Mouse (Mus musculus): ENCODE measurements around the gene Kcnh1. TPM values are rescaled to one million over a fixed set of nuclear protein-coding genes. Genes with fewer than 3 reads are reported as not detected.
A peak's percentile ranks its signal among the peaks of the same experiment; 100 is the strongest.

The Kcnh1 gene
- polyA plus RNA-seq, 1 experiment from 2014 or later: 3.3 TPM

- H3K27ac ChIP-seq: no peak overlapping the region
- 62% methylated on average over 2 of the region's 2 CpGs for WGBS
- no peak for ATAC-seq (replicated peaks)
Observed at GRCm38 (mm10) chr1:192531490-192532146, 341.0 kb downstream of the Kcnh1 start.

GRCm38 (mm10) chr1:192532212-192532611 lies 341.6 kb downstream of the Kcnh1 start:
- H3K4me2 ChIP-seq: no peak overlapping the region
- H3K4me1 ChIP-seq: no peaks in the 10 kb centered on the region
- no peaks in the 10 kb centered on the region for H3K36me3 ChIP-seq (replicated peaks)
- no peak overlapping the region for H3K4me3 ChIP-seq
- no peak for ATAC-seq (replicated peaks)
- no peaks in the 10 kb centered on the region for H3K9me3 ChIP-seq
- no peak overlapping the region for H3K9ac ChIP-seq
- H3K27me3 ChIP-seq (replicated peaks): no peaks in the 10 kb centered on the region
- 66% methylated on average over 2 of the region's 2 CpGs for WGBS
- H3K27ac ChIP-seq: no peak overlapping the region

More at GRCm38 (mm10) chr1:192531490-192532146, 341.0 kb downstream of the Kcnh1 start:
- Histone ChIP-seq H3K4me1 (no peaks in the 10 kb centered on the region), H3K36me3 (replicated peaks) (no peaks in the 10 kb centered on the region), H3K27me3 (replicated peaks) (no peaks in the 10 kb centered on the region), H3K9ac (no peak overlapping the region), H3K4me2 (no peak overlapping the region), H3K9me3 (no peaks in the 10 kb centered on the region), H3K4me3 (no peak overlapping the region)

- Histone ChIP-seq H3K27ac (no peak overlapping the region), H3K4me3 (no peak overlapping the region), H3K36me3 (replicated peaks) (no peaks in the 10 kb centered on the region), H3K4me1 (no peaks in the 10 kb centered on the region), H3K9me3 (no peaks in the 10 kb centered on the region), H3K9ac (no peak overlapping the region), H3K27me3 (replicated peaks) (no peaks in the 10 kb centered on the region), H3K4me2 (no peak overlapping the region)
- ATAC-seq (replicated peaks): no peak
Observed at GRCm38 (mm10) chr1:192533016-192533415, 342.4 kb downstream of the Kcnh1 start.

- Histone ChIP-seq H3K4me1 (no peaks in the 10 kb centered on the region), H3K4me2 (no peak overlapping the region), H3K4me3 (no peak overlapping the region), H3K9me3 (no peaks in the 10 kb centered on the region), H3K9ac (no peak overlapping the region), H3K27ac (no peak overlapping the region), H3K36me3 (replicated peaks) (no peaks in the 10 kb centered on the region), H3K27me3 (replicated peaks) (no peaks in the 10 kb centered on the region)
- 70% methylated on average over 1 of the region's 1 CpGs for WGBS
- ATAC-seq (replicated peaks): no peak
Observed at GRCm38 (mm10) chr1:192536440-192536839, 345.9 kb downstream of the Kcnh1 start.

- H3K4me1 ChIP-seq: peaks cover 1% of the 10 kb centered on the region; the same call in 1 of the 2 replicates
- no peaks in the 10 kb centered on the region for H3K27me3 ChIP-seq (replicated peaks)
- 81% methylated on average over 7 of the region's 7 CpGs for WGBS
- no peak overlapping the region for H3K9ac ChIP-seq
- H3K4me3 ChIP-seq: no peak overlapping the region
- H3K36me3 ChIP-seq (replicated peaks): no peaks in the 10 kb centered on the region
- no peaks in the 10 kb centered on the region for H3K9me3 ChIP-seq
- no peak for ATAC-seq (replicated peaks)
- H3K4me2 ChIP-seq: no peak overlapping the region
- H3K27ac ChIP-seq: no peak overlapping the region
Observed at GRCm38 (mm10) chr1:192537169-192537568, 346.6 kb downstream of the Kcnh1 start.

- Histone ChIP-seq H3K4me1 (peaks cover 15% of the 10 kb centered on the region), H3K27me3 (replicated peaks) (no peaks in the 10 kb centered on the region), H3K27ac (no peak overlapping the region), H3K4me2 (no peak overlapping the region), H3K4me3 (no peak overlapping the region), H3K9me3 (no peaks in the 10 kb centered on the region), H3K9ac (no peak overlapping the region), H3K36me3 (replicated peaks) (no peaks in the 10 kb centered on the region)
- 57% methylated on average over 2 of the region's 2 CpGs for WGBS
- 0 out of 2 replicates have a peak, but pooled peaks have one; percentile 66 for ATAC-seq (replicated peaks)
Observed at GRCm38 (mm10) chr1:192542093-192542492, 351.5 kb downstream of the Kcnh1 start.

- WGBS: 85% methylated on average over 4 of the region's 4 CpGs
- no peaks in the 10 kb centered on the region for H3K9me3 ChIP-seq
- H3K27ac ChIP-seq: no peak overlapping the region
- no peak overlapping the region for H3K9ac ChIP-seq
- no peak overlapping the region for H3K4me2 ChIP-seq
- no peak for ATAC-seq (replicated peaks)
- no peak overlapping the region for H3K4me3 ChIP-seq
- H3K36me3 ChIP-seq (replicated peaks): no peaks in the 10 kb centered on the region
- no peaks in the 10 kb centered on the region for H3K27me3 ChIP-seq (replicated peaks)
- H3K4me1 ChIP-seq: peaks cover 15% of the 10 kb centered on the region
Observed at GRCm38 (mm10) chr1:192543686-192544085, 353.1 kb downstream of the Kcnh1 start.

GRCm38 (mm10) chr1:192544091-192544490 lies 353.5 kb downstream of the Kcnh1 start:
- H3K36me3 ChIP-seq (replicated peaks): no peaks in the 10 kb centered on the region
- H3K9ac ChIP-seq: no peak overlapping the region
- no peak overlapping the region for H3K4me2 ChIP-seq
- no peaks in the 10 kb centered on the region for H3K9me3 ChIP-seq
- 51% methylated on average over 9 of the region's 9 CpGs for WGBS
- no peaks in the 10 kb centered on the region for H3K27me3 ChIP-seq (replicated peaks)
- no peak overlapping the region for H3K4me3 ChIP-seq
- H3K4me1 ChIP-seq: peaks cover 15% of the 10 kb centered on the region
- ATAC-seq (replicated peaks): no peak
- no peak overlapping the region for H3K27ac ChIP-seq

GRCm38 (mm10) chr1:192544901-192545300 lies 354.3 kb downstream of the Kcnh1 start:
- Histone ChIP-seq H3K27me3 (replicated peaks) (no peaks in the 10 kb centered on the region), H3K27ac (no peak overlapping the region), H3K4me3 (no peak overlapping the region), H3K9ac (no peak overlapping the region), H3K9me3 (no peaks in the 10 kb centered on the region), H3K4me1 (peaks cover 15% of the 10 kb centered on the region), H3K4me2 (no peak overlapping the region), H3K36me3 (replicated peaks) (no peaks in the 10 kb centered on the region)
- WGBS: 44% methylated on average over 7 of the region's 7 CpGs
- ATAC-seq (replicated peaks): 0 out of 2 replicates have a peak, but pooled peaks have one; percentile 37

GRCm38 (mm10) chr1:192546843-192547242 lies 356.3 kb downstream of the Kcnh1 start:
- no peak for ATAC-seq (replicated peaks)
- 33% methylated on average over 1 of the region's 1 CpGs for WGBS
- no peaks in the 10 kb centered on the region for H3K9me3 ChIP-seq

GRCm38 (mm10) chr1:192550561-192550960 lies 360.0 kb downstream of the Kcnh1 start:
- Histone ChIP-seq H3K4me1 (no peaks in the 10 kb centered on the region), H3K27me3 (replicated peaks) (no peaks in the 10 kb centered on the region), H3K9me3 (no peaks in the 10 kb centered on the region), H3K9ac (no peak overlapping the region), H3K4me3 (no peak overlapping the region), H3K27ac (no peak overlapping the region), H3K36me3 (replicated peaks) (no peaks in the 10 kb centered on the region), H3K4me2 (no peak overlapping the region)
- WGBS: 84% methylated on average over 3 of the region's 3 CpGs
- ATAC-seq (replicated peaks): no peak

More at GRCm38 (mm10) chr1:192546843-192547242, 356.3 kb downstream of the Kcnh1 start:
- no peaks in the 10 kb centered on the region for H3K36me3 ChIP-seq (replicated peaks)
- H3K4me2 ChIP-seq: no peak overlapping the region
- H3K4me1 ChIP-seq: peaks cover 15% of the 10 kb centered on the region
- H3K27me3 ChIP-seq (replicated peaks): no peaks in the 10 kb centered on the region
- no peak overlapping the region for H3K9ac ChIP-seq
- no peak overlapping the region for H3K27ac ChIP-seq
- no peak overlapping the region for H3K4me3 ChIP-seq

- no peak for ATAC-seq (replicated peaks)
- Histone ChIP-seq H3K4me1 (no peaks in the 10 kb centered on the region), H3K4me3 (no peak overlapping the region), H3K27me3 (replicated peaks) (no peaks in the 10 kb centered on the region), H3K27ac (no peak overlapping the region), H3K36me3 (replicated peaks) (no peaks in the 10 kb centered on the region), H3K9me3 (no peaks in the 10 kb centered on the region), H3K4me2 (no peak overlapping the region), H3K9ac (no peak overlapping the region)
- WGBS: 53% methylated on average over 4 of the region's 4 CpGs
Observed at GRCm38 (mm10) chr1:192555516-192555915, 364.9 kb downstream of the Kcnh1 start.

GRCm38 (mm10) chr1:192557978-192558594 lies 367.5 kb downstream of the Kcnh1 start:
- WGBS: 41% methylated on average over 5 of the region's 5 CpGs
- no peak; the same call in 1 of the 2 replicates for ATAC-seq (replicated peaks)
- H3K27ac ChIP-seq: no peak overlapping the region
- no peaks in the 10 kb centered on the region for H3K36me3 ChIP-seq (replicated peaks)
- H3K4me2 ChIP-seq: no peak overlapping the region
- H3K27me3 ChIP-seq (replicated peaks): no peaks in the 10 kb centered on the region
- no peaks in the 10 kb centered on the region for H3K9me3 ChIP-seq
- H3K9ac ChIP-seq: no peak overlapping the region
- H3K4me3 ChIP-seq: no peak overlapping the region
- H3K4me1 ChIP-seq: no peaks in the 10 kb centered on the region

Data from midbrain, embryonic 15.5 days (tissue).